Mouse (Mus musculus): ENCODE data around the gene Adam15.

GRCm38 (mm10) chr3:89328623-89329022, 21.2 kb downstream of the Adam15 start:
- TF ChIP-seq CTCF (IDR thresholded peaks at IDR 0.05; ENCODE audit: low read depth) = no peak
- no peak for TF ChIP-seq EP300 (IDR thresholded peaks at IDR 0.05; ENCODE audit: low read depth)
